Mouse (Mus musculus): Measurements from ENCODE around the gene Fam193b.

Fam193b gene

GRCm38 (mm10) chr13:55500575-55500974, 70.3 kb downstream of the Fam193b start:
- DNase-seq (ENCODE audit: low read depth): no peak

GRCm38 (mm10) chr13:55498906-55499305, 72.0 kb downstream of the Fam193b start:
- DNase-seq (ENCODE audit: low read depth): no peak

GRCm38 (mm10) chr13:55496661-55497060, 74.3 kb downstream of the Fam193b start:
- DNase-seq (ENCODE audit: low read depth): peak; percentile 16

- DNase-seq (ENCODE audit: low read depth): no peak
These were observed 75.2 kb downstream of the Fam193b start for GRCm38 (mm10) chr13:55495702-55496101.

DNA sequence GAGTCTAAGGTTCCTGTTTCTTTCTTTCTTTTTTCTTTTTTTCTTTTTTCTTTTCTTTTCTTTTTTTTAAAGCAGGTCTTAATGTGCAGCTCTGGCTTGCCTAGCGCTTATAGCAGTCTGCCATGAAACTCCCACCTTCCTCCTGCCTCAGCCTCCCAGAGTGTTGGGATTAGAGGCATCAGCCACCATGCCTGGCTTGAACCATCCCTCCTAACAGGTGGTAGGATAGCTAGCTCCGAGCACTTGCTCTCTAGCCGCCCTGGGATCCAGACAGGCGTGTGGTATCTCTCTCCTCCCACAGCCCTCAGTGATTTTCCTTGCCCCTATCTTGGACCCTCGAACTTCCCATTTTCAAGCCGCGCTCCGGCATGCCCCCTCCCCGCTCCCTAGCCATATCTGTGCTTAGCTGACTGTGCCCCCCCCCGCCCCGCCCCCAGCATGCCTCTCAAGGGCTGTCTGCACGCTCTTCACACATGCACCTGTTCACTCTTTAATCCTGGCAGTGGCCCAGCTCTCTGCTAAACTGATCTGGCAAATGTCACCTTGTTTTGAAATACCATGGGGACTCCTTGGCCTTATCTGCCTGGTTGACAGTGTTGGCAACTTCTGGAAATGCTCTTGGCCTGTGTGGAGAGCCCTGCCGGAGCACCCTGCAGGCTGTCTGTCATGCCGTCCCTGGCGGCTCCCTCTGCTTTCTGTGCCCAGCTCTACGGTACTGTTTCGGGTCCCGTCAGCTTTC, 75.9 kb downstream of the Fam193b start:
- no peak for DNase-seq (ENCODE audit: low read depth)

DNA sequence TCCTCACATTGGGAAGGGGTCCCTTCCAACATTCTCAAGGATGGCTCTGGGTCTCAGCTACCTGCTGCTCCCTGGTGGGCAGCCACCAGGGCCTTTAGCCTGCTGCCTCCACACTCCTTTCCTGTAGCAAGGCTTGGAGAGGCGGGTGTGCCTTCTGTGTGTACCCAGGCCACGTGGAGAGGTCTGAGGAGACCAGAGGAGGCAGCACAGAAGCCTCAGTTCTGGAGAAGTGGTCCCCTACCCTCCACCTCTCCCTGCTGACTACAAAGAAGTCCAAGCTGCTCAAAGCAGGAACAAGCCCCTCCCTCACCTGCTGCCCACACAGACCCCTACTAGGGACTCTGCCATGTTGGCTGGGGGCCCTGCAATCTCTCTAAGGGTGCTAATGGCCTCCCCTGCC, 76.7 kb downstream of the Fam193b start:
- no peak for DNase-seq (ENCODE audit: low read depth)

Data from NIH3T3 (cell line).